Mouse (Mus musculus) bone marrow, adult 2 months (tissue): ENCODE measurements at regions not wholly inside any gene's neighbourhood (a gene's known extent, or its start where the extent isn't known, plus 50 kb on each side); places are given as distances from the start of the nearest gene placed in this dataset.

Experiments
- CTCF ChIP-seq: fragments of 200-500 bp; IDR thresholded peaks from 2 replicates; pipeline ENCODE4 v1.5.1; 2011; ENCODE audit warnings: low read length, control low read depth; ENCODE audit not compliant: control insufficient read depth, insufficient read depth
- POLR2A ChIP-seq: fragments of 200-500 bp; IDR thresholded peaks from 2 replicates; pipeline ENCODE4 v1.6.1; 2011; ENCODE audit warnings: low read depth, mild to moderate bottlenecking, control low read depth, low read length, borderline replicate concordance; ENCODE audit not compliant: control insufficient read depth

GRCm38 (mm10) chr7:111154217-111154616 is 71.4 kb upstream of the Eif4g2 start:
- no peak for TF ChIP-seq POLR2A
- no peak for TF ChIP-seq CTCF
